Mouse (Mus musculus) brown adipose tissue, adult 24 weeks (tissue): ENCODE data around the gene Dexi. TPM values are rescaled to one million over a fixed set of nuclear protein-coding genes. Genes with fewer than 3 reads are reported as not detected.

Experiments used
- H3K27ac ChIP-seq: fragments of 200-500 bp; replicated peaks from 2 replicates; pipeline ENCODE4 v1.5.1; 2012; ENCODE audit warnings: low read depth, mild to moderate bottlenecking, low read length
- H3K4me1 ChIP-seq: fragments of 200-500 bp; 2 replicates; pipeline ENCODE4 v1.6.1; 2012; ENCODE audit warnings: low read length, mixed read lengths; ENCODE audit not compliant: control insufficient read depth, insufficient read depth, insufficient read length
- H3K4me3 ChIP-seq: fragments of 200-500 bp; 2 replicates; pipeline ENCODE4 v1.5.1; 2012; ENCODE audit warnings: low read depth, mild to moderate bottlenecking, low read length, moderate library complexity; ENCODE audit not compliant: insufficient read depth
- polyA plus RNA-seq: library from polyadenylated mRNA; stranded (reverse); fragments of >200 nt; gene quantifications from 2 replicates; pipeline ENCODE4 v1.2.4, GENCODE M21; 2012; ENCODE audit not compliant: missing spikeins, insufficient read depth, insufficient read length

Gene Dexi
- polyA plus RNA-seq, 1 experiment: 12.4 TPM

DNA sequence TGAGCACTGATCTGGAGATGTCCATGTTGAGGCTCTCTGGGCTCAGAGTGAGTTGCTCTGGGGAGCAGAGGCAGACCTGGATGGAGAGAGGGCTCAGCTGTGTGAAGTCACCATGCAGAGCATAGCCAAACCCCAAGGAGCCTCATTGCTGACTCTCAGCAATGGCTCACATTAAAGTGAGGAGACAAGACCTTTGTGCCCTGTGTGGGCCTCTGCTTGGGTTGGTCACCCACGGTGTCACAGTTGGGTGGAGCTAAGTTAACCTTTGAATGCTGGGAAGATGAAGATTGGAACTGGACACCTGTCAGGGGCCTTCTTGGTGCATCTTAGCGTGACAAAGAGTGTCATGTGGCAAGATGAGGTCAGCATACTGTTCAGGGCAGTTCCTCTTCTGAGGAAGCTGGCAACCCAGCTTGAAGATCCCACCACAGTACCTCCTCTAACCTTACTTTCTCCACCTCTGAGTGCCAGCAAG, 47.0 kb downstream of the Dexi start:
- no peak overlapping the region for H3K27ac ChIP-seq
- H3K4me3 ChIP-seq: no peak overlapping the region
- H3K4me1 ChIP-seq: no peaks in the 10 kb centered on the region

DNA sequence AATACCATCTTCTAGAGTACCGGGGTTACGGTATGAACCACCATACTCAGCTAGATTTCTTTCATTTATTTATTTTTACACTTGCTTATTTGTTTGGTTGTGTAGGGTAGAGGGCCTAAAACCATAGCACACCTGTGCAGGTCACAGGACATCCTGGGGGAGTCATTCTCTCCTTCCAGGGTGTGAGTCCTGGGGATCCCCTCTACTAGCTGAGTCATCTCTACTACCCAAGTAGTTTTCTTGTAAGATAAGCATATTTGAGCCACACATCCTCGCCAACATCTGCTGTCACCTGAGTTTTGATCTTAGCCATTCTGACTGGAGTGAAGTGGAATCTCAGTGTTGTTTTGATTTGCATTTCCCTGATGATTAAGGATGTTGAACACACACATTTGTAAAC, 50.3 kb downstream of the Dexi start:
- no peak overlapping the region for H3K4me3 ChIP-seq
- H3K4me1 ChIP-seq: no peaks in the 10 kb centered on the region
- no peak overlapping the region for H3K27ac ChIP-seq

DNA sequence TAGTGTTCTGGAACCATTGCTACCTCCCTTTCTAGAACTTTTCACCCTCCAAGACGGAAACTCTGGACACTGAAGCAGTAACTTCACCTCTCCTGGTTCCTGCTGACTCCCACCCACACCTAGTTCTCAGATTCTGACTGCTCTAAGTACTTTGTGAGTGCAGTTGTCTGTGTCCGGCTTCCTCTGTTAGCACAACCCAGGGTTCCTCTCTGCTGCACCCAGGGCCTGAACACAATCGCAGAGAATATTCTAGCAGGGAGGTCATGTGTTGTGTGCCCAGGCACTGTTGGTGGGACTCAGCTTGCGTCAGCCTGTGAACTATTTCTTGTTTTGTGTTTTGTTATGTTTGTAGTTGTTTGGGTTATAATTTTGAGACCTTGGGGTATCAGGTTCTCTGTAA, 51.1 kb downstream of the Dexi start:
- no peak overlapping the region for H3K27ac ChIP-seq
- no peaks in the 10 kb centered on the region for H3K4me1 ChIP-seq
- no peak overlapping the region for H3K4me3 ChIP-seq

DNA sequence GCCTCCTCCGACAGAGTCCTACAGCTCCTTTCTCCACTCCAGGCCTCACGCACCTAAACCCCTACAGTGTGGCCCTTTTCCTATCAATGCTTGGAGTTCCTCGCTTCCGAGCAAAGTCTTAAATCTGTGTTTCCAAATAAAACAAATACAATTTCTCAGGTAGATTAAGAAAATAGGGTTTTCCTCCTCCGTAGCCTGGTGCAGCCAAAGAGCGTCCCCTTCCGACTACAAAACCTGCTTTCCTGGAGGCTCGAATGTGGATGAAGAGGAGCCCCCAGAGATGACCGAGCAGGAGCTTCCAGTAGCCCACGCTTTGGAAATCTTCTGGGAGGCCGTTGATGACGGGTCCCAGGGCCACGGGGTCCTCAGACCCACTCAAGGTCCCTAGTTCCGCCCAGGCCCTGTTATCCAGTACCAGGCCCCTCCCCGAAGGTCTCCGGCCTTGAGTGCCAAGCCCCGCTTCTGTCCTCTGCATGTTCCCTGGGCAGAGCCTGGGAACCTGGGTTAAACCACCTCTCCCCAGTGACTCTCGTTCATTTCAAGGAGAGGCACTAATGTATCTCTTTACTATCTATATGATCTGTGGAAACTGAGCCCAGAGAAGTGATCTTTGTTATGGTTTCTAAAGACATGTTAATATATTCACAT, 52.2 kb downstream of the Dexi start:
- H3K27ac ChIP-seq: no peak overlapping the region
- peak overlapping the region; percentile 10; the same call in 1 of the 2 replicates for H3K4me3 ChIP-seq
- no peaks in the 10 kb centered on the region for H3K4me1 ChIP-seq

DNA sequence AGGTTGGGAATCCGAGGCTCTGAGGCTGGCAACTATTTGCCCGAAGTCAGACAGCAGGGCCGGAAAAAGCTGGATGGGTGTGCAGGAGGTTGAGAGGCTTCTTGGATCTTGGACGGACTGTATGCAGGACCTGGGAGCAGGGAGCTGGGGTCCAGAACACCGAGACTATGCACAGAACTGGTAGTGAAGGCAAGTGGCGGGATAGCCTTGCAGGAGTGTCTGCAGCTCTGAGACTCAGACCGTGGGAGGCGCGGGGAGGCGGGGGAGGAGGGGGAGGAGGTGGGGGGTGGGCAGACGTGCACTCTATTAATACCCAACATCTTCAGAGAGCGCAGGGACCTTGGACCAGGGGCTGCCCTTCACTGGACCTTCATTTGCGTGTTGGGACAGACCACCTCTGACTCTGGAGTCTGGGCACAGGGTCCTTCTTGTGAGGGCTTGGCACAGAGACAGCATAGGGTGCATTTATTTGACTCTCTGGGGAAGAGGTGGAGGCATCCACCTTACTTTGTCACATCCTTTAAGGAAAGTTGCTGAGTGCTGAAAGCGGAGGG, 52.9 kb downstream of the Dexi start:
- H3K4me3 ChIP-seq: peak overlapping the region; percentile 40
- H3K27ac ChIP-seq: no peak overlapping the region
- no peaks in the 10 kb centered on the region for H3K4me1 ChIP-seq

DNA sequence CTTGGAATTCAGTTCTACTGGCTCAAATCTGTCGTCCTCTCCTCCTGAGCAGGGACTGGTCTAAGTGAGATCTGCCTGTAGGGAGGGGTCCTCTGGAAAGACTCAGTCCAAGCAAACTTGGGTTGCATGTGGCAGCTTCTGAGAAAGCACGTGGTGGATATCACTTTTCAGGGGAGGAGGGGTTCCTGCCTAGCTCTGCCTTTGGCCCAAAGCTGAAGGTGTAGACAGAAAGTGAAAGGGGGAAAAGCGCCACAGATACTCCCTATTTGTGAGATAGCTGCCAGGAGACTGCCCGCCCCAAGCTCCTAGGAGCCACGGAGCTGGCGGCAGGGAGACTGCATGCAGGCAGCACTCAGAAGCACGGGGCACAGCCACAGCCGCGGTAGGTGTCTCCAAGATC, 53.4 kb downstream of the Dexi start:
- H3K27ac ChIP-seq: no peak overlapping the region
- H3K4me3 ChIP-seq: peak overlapping the region; percentile 40
- H3K4me1 ChIP-seq: no peaks in the 10 kb centered on the region

DNA sequence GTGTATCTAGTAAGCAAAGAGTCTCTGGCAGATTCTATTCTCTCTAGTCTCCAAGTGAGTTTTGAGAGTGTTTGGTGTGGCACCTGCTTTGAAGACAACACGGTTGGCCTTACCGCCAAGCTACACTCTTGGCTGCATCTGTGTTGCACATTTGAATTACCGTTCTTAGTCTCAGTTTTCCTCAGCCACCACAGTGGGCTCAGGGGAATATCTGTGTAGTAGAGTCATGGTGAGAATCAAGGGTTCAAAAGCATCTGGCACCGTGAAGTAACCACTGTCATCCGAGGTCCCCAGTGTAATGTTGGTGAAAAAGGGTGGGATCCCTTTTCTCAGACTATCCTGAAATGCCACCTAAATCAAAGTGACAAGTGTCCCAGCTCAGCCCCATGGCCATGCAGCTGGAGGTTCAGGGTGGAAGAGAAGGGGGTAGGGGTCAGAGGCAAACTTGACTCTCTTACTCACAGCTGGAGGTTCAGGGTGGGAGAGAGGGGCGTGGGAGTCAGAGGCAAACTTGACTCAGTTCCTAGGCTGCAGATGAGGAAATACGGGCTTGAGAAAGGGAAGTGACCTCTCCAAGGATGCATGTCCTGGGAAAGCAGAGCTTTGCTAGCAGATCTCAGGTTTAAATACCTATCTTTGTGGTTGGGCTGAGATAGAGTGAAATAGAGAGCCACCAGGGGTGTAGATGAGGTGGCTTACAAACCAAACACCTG, 53.9 kb downstream of the Dexi start:
- H3K27ac ChIP-seq: no peak overlapping the region
- no peaks in the 10 kb centered on the region for H3K4me1 ChIP-seq
- H3K4me3 ChIP-seq: no peak overlapping the region; the same call in 1 of the 2 replicates

DNA sequence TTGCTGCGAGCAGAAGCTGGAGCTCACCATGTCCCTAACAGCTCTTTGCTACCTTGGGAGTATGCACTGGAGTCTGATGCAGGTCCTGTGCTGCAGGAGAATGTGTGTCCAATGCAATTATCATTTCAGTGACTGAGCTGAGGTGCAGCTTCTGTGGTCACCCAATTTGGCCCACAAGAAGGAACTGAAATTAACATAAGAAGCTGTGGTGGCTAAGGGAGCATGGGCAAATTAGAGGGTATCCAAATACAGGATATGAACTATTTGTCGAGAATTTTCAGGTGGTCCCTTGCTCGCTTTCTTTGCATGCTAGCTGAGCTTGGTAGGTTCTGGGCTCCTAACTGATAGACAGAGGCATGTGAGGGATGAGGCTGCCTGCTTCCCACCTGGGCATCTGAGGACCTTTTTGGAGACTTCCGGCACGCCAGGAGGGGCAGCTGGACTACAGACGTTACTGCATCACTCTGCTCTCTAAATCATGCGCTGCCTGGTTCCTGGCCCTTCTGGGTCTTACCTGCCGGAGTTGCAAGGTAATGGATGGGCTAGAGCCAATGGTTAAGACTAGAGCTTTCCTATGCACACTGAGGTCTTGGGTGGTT, 54.9 kb downstream of the Dexi start:
- no peak overlapping the region for H3K4me3 ChIP-seq
- no peak overlapping the region for H3K27ac ChIP-seq
- H3K4me1 ChIP-seq: no peaks in the 10 kb centered on the region

DNA sequence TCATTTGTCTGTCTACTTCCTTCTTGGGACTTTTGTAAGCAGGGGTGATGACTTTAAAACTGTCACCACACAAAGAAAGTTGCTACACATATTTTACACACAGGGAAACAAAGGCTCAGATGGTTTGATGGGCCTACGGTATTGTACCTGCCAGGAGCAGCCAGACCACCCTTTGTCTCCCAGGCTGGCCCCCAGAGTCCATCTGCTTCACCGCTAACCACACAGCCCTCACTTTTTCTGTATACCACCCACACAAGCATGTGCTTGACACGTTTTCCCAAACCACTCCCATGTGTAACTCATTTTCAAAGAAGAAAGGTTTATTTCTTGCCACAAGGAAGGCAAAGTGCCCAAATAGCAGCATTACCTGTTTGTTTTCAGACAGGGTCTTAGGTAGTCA, 55.9 kb downstream of the Dexi start:
- H3K4me1 ChIP-seq: no peaks in the 10 kb centered on the region
- H3K4me3 ChIP-seq: no peak overlapping the region
- H3K27ac ChIP-seq: no peak overlapping the region

DNA sequence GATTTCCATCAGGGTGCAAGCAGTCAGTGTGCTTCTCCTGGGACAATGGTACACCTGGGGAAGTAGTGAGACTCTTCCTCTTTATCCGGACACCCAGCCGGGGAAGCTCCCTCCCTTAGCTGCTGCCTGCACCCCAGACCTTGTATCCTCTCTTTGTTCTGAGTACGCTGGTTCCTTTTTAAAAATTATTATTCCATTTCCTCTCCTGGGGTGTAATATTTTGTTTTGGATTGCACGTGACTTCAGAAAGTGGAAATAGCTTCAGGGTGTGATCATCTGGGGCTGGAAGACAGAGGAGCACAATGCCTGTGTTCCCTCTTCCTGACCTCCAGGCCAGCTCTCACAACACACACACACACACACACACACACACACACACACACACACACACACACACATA, 60.5 kb downstream of the Dexi start:
- no peaks in the 10 kb centered on the region for H3K4me1 ChIP-seq
- H3K27ac ChIP-seq: no peak overlapping the region
- H3K4me3 ChIP-seq: no peak overlapping the region

DNA sequence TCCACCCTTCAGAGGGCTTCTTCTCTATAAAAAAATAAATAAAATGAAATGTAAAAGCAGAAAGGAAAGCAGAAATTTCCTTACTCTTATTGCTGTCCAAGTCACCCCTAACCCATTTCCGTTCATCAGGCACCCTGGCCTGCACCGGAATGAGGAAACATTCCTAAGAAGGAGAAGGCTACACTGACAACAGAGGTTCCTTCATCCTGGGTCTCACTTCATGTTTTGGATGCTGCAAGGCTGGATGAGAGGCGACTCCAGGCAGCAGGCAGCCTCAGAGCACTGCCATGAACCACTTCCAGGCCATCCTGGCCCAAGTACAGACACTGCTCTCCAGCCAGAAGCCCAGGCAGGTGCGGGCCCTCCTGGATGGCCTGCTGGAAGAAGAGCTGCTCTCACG, 63.0 kb downstream of the Dexi start, which contains the start of gene Ciita:
Gene Ciita, plus strand, starts transcription at position 203 of the 400 bp plus-strand sequence.
- peak within 1 kb of the TSS; percentile 37 for H3K4me3 ChIP-seq
- peak within 1 kb of the TSS; percentile 66 for H3K27ac ChIP-seq
- H3K4me1 ChIP-seq: no peaks in the 10 kb centered on the region

DNA sequence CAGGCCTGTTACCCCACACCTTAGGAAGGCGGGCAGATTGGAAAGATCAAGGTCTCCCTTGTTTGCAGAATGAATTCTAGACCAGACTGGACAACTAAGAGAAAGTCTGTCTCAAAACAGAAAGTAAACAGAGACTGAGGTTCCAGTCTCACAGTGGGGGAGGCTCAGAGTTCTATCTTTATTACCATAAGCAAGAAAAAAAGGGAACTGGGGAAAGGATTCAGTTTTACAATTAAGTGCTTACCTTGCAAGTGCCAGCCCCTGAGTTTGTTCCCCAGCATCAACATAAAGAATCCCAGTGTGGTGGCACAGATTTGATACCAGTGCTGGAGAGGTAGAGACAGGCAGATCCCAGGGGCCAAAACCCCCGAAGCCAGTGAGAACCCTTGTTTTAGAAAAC, 66.9 kb downstream of the Dexi start:
- Histone ChIP-seq H3K4me3 (no peak overlapping the region), H3K4me1 (no peaks in the 10 kb centered on the region), H3K27ac (peak overlapping the region; percentile 48)

DNA sequence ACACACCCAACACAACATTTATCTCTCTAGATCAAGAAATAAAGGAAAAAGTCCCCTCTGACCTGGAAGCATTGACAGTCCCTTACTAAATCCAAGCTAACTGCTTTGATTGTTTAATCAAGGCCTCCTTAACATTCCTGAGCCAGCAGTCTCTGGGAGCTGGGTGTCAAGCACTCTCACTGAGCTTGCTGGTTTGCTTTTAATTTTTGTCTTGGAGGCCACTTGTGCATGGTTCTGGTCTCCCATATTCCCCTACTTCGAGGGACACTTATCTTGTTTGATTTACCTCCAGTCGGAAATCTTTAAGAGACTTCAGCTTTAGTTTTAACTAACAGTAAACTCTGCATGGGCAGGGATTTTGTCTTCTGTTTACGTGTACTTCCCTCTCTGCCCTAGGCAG, 67.9 kb downstream of the Dexi start:
- Histone ChIP-seq H3K27ac (no peak overlapping the region), H3K4me3 (no peak overlapping the region), H3K4me1 (no peaks in the 10 kb centered on the region)

DNA sequence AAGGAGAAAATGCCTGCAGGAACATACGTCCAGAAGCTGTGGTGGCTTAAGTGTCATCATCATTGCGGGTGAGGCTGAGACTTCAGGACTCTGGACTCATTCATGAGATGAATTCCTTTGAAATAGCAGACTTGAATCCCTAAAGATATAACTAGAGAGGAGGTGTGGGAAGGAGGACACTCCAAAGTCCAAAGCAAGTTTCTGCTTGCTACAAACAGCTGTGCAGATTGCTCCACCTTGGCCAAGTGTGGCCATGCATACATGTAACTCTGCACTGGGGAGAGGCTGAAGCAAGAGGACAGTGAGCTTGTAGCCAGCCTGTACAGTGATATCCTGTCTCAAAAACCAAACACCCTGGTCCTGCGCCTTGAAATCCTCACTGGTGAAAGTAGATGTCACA, 70.9 kb downstream of the Dexi start:
- no peak overlapping the region for H3K4me3 ChIP-seq
- H3K4me1 ChIP-seq: no peaks in the 10 kb centered on the region
- H3K27ac ChIP-seq: no peak overlapping the region

DNA sequence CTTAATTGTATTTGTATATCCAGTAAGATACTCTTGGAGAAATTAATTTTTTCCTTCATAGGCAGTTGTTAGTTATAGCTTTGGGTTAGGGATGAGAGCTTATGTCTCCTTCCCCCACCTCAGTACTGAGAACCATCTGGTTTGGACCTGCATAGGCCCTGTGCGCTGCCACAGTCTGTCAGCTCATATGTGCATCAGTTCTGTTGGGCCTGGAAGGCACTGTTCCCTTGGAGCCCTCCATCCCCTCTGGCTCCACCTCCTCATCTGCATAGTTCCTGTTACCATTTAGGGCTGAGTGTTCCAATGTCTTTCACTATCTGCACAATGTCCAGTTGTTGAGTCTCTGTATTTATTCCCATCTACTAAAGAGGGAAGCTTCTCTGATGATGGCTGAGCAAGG, 74.7 kb downstream of the Dexi start:
- 0 out of 2 replicates have a peak, but pooled peaks cover 2% of the 10 kb centered on the region for H3K4me1 ChIP-seq

More for the DNA sequence above, 74.7 kb downstream of the Dexi start:
- H3K4me3 ChIP-seq: no peak overlapping the region
- no peak overlapping the region for H3K27ac ChIP-seq
